Mouse (Mus musculus): ENCODE measurements around the gene Eva1c. TPM values are rescaled to one million over a fixed set of nuclear protein-coding genes. Genes with fewer than 3 reads are reported as not detected.

The Eva1c gene
- polyA plus RNA-seq, 2 experiments from 2014 or later, result not detected

- ATAC-seq, result no peak
These were observed 95.1 kb downstream of the Eva1c start for GRCm38 (mm10) chr16:90921471-90922159.

GRCm38 (mm10) chr16:90924606-90925370 is 98.3 kb downstream of the Eva1c start:
- ATAC-seq, result no peak

- ATAC-seq, result no peak
These were observed 98.9 kb downstream of the Eva1c start for GRCm38 (mm10) chr16:90925461-90925860.

GRCm38 (mm10) chr16:90927446-90927845 is 100.9 kb downstream of the Eva1c start:
- no peak for ATAC-seq

GRCm38 (mm10) chr16:90933534-90934176 is 107.1 kb downstream of the Eva1c start:
- ATAC-seq, result no peak

DNA sequence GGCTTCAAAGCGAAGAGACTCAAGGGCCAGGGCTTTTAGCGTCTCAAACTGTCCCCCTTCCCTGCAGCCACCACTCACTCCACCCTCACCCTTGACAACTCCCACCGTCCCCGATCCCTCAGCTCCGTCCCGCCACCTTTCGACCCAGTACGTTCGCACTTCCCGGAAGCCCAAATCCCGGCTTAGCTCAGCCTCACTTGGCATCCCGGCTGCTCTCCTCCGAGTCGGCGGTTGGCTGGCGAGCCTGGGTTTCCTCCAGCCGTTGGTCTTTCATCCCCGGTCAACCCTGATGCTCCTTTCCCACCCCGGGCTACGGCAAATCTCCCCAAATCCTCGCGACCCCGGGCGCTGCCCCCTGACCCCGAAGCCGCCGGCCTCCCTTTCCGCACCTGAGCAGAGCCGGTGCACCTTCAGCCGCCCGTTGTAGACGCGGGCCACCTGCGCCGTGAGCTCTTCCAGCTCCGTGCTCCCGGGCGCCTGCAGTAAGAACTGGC is 107.7 kb downstream of the Eva1c start:
- ATAC-seq, result peak; percentile 65

DNA sequence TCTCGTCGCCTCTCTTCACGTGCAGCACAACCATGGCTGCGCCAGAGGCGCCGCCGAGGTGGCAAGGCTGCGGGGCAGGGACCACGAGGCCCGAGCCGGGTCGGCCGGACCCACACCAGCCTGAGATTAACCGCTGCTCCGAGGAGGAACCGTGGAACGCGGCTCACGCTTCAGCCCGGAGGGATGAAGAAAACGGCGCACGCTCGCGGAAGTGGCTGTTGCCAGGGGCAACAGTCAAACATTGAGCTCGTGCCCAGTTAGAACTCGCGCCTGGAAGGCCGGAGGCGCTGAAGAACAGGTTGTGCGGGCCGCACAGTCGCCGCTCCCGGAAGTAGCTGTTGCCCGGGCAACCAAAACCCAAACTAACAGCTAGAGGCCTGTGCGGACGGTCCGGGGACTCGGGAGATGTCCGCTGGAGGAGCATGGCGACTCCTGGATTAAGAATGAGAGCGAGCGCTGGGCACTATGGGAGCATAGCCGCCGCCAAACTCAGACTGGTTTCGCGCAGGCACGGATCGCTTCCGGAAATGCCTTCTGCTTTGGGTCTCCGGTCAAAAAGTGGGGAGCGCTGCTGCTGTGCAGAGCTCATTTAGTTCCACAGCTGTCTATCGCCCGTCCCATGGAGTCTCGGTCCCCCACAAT is 108.3 kb downstream of the Eva1c start, which contains the start of gene Cfap298:
TSS of gene Cfap298 (minus strand) at position 428 of the 642 bp plus-strand sequence.
- peak; percentile 98 for ATAC-seq

GRCm38 (mm10) chr16:90941246-90941645 is 114.7 kb downstream of the Eva1c start:
- ATAC-seq, result no peak

- no peak for ATAC-seq
These were observed 120.5 kb downstream of the Eva1c start for GRCm38 (mm10) chr16:90946977-90947376.

- no peak for ATAC-seq
These were observed 123.9 kb downstream of the Eva1c start for GRCm38 (mm10) chr16:90950354-90950963.

DNA sequence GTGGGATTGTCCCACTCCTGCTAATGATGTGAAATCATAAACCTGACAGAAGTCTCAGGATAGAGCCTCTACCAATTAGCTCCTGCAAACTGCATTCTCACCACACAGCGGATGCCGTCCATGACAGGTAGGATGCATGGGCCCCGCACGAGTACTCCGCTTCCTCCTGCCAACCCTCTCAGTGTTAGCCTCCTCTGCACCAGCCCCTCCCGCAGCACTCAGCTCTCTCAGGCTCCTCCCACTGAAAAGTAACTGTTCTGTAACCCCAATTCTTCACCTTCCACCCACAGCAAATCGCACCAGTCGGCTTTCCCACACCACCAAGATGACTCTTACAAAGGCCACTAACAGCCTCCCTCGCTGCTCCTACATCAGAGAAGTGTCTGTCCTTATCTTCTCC is 126.6 kb downstream of the Eva1c start:
- no peak for ATAC-seq

- ATAC-seq, result no peak
These were observed 127.3 kb downstream of the Eva1c start for GRCm38 (mm10) chr16:90953770-90954169.

Other genes with a start within 250 kb of the Eva1c start
- gene Mis18a, start 99.3 kb upstream of the Eva1c start, polyA plus RNA-seq (2017; shearing (Covaris generic)), result 10 to 100 TPM; 54.0 to 63.3 TPM
- not detected for gene Mrap, start 88.5 kb upstream of the Eva1c start, polyA plus RNA-seq (2017; shearing (Covaris generic))
- 1 to 10 TPM; 3.9 to 4.6 TPM for gene Urb1, start 16.3 kb upstream of the Eva1c start, polyA plus RNA-seq (2017; shearing (Covaris generic))
- gene Cfap298, start 108.4 kb downstream of the Eva1c start, polyA plus RNA-seq (2017; shearing (Covaris generic)), result 10 to 100 TPM; 19.6 to 28.3 TPM
- gene Synj1, start 184.6 kb downstream of the Eva1c start, polyA plus RNA-seq (2017; shearing (Covaris generic)), result 10 to 100 TPM; 29.0 to 32.6 TPM
- gene Paxbp1, start 217.8 kb downstream of the Eva1c start, polyA plus RNA-seq (2017; shearing (Covaris generic)), result 10 to 100 TPM; 83.2 to 84.4 TPM